Mouse (Mus musculus) kidney, adult 2 months (tissue): Measurements from ENCODE around the gene Map4k3.

Experiments
- CTCF ChIP-seq: fragments of 200-500 bp; conservative IDR thresholded peaks from 2 replicates; pipeline ENCODE4 v1.5.1; 2011; ENCODE audit warnings: low read depth, mild to moderate bottlenecking, control low read depth, low read length, moderate library complexity, mixed read lengths; ENCODE audit not compliant: insufficient read depth, insufficient read length
- POLR2A ChIP-seq: fragments of 200-500 bp; IDR thresholded peaks from one replicate; pipeline ENCODE4 v1.6.1; 2011; ENCODE audit warnings: low read depth, low read length, control low read depth

DNA sequence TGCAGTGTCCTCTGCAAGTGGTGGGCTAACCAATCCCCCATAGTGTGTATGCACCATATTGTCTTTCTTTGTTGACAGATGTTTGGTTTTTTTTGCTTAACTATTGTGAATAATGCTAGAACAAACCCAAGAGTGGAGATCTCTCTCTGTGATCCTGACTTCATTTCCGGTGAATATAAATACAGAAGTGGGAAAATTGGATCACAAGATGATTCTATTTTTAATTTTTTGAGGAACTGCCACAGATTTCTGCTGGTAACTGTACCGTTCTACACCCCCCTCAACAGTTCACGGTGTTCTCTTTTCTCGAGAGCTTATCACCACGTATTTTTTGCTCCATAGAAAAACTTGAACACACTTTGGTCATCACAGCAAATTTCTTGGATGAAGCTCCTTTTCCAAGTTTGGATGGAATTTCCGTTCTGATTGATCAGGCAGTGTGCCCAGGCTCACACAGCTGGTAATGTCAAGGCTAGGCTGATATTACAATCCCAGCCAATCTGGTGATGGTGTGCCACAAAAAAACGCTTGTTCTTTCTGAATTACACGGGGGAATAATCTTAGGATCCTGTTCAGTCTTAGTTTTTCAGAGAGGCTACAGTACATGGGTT lies 47.0 kb upstream of the Map4k3 start:
- no peak for TF ChIP-seq POLR2A
- TF ChIP-seq CTCF = no peak
